Mouse (Mus musculus): ENCODE measurements around the gene Dmrtc2. TPM values are rescaled to one million over a fixed set of nuclear protein-coding genes. Genes with fewer than 3 reads are reported as not detected.

Dmrtc2 gene
- total RNA-seq, 1 experiment from 2014 or later, result not detected

- no peak for ATAC-seq (replicated peaks; ENCODE audit: low read depth, poor library complexity, severe bottlenecking)
Measured at GRCm38 (mm10) chr7:24897224-24897623, 27.4 kb downstream of the Dmrtc2 start, which contains the start of gene Cd79a. TSS of gene Cd79a (plus strand) at chr7:24897381.

DNA sequence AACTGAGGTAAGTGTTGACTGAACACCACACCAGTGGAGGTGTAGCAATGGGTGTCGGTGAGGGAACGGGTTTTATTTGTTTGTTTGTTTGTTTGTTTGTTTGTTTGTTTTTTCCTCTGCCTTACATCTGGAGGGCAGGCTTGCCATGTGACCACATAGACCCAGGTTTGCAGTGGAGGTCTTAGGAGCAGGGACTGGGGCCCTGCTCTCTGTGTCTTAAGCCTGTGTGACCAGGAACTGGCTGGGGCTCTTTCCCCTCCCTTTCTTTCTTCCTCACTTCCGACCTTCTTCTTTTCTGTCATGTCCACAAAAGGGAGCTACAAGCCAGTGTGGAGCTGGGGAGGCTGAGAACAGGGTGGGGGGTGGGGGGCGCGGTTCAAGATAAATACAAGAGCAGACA lies 28.1 kb downstream of the Dmrtc2 start:
- ATAC-seq (replicated peaks; ENCODE audit: low read depth, poor library complexity, severe bottlenecking), result no peak

- no peak for ATAC-seq (replicated peaks; ENCODE audit: low read depth, poor library complexity, severe bottlenecking)
Measured at GRCm38 (mm10) chr7:24901114-24901513, 31.3 kb downstream of the Dmrtc2 start.

DNA sequence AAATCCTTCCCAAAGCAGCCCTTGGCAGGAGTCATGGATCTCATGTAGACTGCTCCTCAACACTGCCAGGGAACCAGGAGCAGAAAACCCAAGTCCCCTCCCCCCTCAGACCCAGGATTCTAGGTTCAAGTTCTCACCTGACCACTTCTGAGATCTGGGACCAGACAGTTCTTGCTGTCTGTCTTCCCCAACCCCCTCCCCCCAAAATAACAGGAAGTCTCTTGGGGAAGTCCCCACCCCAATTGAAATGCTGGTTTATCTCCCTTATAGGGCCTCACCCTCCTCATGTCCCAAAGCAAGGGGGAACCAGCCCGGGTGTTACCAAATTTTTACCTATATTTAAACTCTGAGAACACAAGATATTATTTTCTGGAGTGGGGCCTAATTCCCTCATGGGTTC lies 32.0 kb downstream of the Dmrtc2 start:
- ATAC-seq (replicated peaks; ENCODE audit: low read depth, poor library complexity, severe bottlenecking), result no peak

GRCm38 (mm10) chr7:24902264-24902629 lies 32.4 kb downstream of the Dmrtc2 start:
- ATAC-seq (replicated peaks; ENCODE audit: low read depth, poor library complexity, severe bottlenecking), result no peak

DNA sequence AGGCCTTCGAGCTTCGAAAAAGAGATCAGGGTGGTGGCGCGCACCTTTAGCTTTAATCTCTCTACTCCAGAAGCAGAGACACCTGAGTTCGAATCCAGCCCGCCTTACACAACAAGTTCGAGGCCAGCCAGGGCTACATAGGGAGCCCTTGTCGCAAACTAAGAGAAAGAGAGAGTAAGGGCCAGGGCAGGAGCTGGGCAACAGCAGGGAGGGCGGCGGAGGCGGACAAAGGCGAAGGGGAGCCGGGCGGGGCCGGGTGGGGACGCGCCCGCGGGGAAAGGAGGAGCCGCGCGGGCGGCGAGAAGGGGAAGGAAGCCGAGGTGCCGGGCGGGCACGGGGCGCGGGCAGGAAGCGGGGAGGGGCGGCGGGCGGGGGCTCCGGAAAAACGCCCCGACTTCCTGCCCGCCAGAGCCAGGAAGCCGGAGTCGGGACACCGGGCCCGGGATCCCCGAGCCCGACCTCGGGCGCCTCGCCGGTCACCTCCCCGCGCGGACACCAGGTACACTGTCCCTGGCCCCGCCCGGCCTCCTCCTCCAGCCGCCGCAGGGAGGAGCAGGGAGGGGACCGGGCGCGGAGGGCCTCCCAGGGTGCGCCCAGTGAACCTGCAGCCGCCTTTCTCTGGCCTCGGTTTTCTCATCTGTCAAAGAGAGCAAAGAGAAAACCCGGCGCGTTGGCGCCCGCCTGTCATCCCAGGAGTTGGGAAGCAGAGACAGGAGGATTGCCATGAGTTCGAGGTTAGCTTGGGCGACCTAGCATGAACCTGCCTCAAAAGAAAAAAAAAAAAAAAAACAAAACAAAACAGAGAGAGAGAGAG lies 33.0 kb downstream of the Dmrtc2 start, which contains the start of gene Arhgef1:
Gene Arhgef1 (plus strand): TSS at position 283 of the 814 bp plus-strand sequence.
- ATAC-seq (replicated peaks; ENCODE audit: low read depth, poor library complexity, severe bottlenecking), result 0 out of 2 replicates have a peak, but pooled peaks have one; percentile 4

DNA sequence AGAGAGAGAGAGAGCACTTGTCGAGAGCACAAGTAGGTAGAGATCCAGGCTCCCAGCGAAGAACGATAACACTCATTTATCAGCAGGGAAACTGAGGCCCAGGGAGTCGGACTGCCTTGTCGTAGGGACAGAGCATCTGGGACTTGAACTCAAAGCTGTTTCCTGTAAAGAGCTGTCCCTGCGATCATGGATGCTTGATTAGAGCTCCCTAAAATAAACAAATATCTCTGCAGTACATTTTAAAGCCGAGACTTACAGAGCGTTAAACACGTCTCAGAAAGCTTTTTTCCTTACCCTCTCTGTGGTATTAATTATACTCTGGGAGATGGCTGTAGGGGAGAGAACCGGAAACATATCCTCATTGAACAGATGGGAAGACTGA lies 33.6 kb downstream of the Dmrtc2 start:
- ATAC-seq (replicated peaks; ENCODE audit: low read depth, poor library complexity, severe bottlenecking), result no peak

GRCm38 (mm10) chr7:24904070-24904483 lies 34.2 kb downstream of the Dmrtc2 start:
- peak; percentile 79 for ATAC-seq (replicated peaks; ENCODE audit: low read depth, poor library complexity, severe bottlenecking)

DNA sequence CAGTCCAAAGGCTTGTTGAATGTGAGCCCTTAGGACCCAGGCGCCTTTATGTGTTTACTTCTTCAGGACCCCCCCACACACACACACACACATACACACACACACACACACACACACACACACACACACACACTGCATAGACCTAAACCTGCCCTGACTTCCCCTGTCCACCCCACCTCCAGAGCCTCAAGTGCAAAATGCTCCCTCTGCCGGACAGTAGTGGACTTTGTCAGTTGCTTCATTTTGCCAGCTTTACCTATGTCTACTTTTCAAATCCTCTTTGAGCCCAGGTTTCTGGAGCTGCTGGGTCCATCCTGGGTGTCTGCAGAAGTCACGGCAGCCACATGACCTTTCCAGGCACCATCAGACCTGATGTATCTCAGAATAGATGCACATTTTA lies 35.1 kb downstream of the Dmrtc2 start:
- peak; percentile 36; the same call in 1 of the 2 replicates for ATAC-seq (replicated peaks; ENCODE audit: low read depth, poor library complexity, severe bottlenecking)

- no peak for ATAC-seq (replicated peaks; ENCODE audit: low read depth, poor library complexity, severe bottlenecking)
Measured at GRCm38 (mm10) chr7:24906551-24906950, 36.7 kb downstream of the Dmrtc2 start.

DNA sequence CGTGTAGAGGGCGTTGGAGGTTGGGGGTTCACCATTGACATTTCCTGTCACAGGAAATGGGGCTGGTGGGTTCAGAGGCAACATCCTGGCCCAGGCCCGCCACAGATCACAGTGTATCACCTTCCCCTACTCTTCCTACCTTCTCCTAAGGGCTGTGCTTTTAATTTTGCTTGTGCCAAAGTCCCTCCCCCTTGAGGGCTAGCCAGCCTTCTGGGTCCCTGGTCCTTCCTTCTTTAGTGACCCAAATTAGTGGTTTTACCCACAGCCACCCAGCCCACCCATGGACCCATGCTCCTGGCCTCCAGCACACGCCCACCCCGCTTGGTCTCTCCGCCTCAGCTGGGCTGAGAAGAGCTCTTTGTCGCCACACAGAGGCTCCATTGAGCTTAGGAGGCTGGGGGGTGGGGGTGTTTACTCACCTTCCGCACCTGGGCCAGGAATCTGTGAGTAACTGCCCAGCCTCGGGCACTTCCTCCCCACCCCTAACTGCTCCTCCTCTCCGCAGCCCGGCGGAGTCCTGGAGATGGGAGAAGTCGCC lies 37.4 kb downstream of the Dmrtc2 start:
- peak; percentile 37 for ATAC-seq (replicated peaks; ENCODE audit: low read depth, poor library complexity, severe bottlenecking)

GRCm38 (mm10) chr7:24912480-24912879 lies 42.6 kb downstream of the Dmrtc2 start:
- no peak for ATAC-seq (replicated peaks; ENCODE audit: low read depth, poor library complexity, severe bottlenecking)

GRCm38 (mm10) chr7:24918763-24919323 lies 49.0 kb downstream of the Dmrtc2 start:
- ATAC-seq (replicated peaks; ENCODE audit: low read depth, poor library complexity, severe bottlenecking), result no peak

DNA sequence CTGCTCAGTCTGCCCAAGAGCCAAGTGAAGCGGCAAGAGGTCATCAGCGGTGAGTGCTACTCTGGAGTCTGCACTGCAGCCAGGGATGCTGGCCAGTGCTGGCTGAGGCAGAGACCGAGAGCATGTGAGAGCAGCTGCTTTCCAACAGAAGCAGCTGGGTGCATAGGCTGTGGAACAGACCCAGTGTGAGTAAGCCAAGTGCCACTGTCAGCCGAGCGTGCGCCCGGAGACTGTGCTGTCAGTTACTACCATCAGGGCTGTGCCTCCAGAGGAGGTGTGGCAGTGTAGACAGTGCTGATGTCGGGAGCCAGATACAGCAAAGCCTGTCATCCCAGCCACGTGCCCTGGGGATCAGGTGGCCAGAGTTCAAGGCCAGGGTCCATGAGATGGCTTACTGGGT lies 49.9 kb downstream of the Dmrtc2 start:
- ATAC-seq (replicated peaks; ENCODE audit: low read depth, poor library complexity, severe bottlenecking), result no peak

Other genes starting within 250 kb of the Dmrtc2 start
- gene Lypd3, start 233.5 kb upstream of the Dmrtc2 start, total RNA-seq (2017), result not detected in 2 replicates
- gene Tex101, start 193.4 kb upstream of the Dmrtc2 start, total RNA-seq (2017), result not detected in 2 replicates
- gene BC049730, start 160.8 kb upstream of the Dmrtc2 start, total RNA-seq (2017), result not detected in 2 replicates
- gene Gm4763, start 143.1 kb upstream of the Dmrtc2 start, total RNA-seq (2017), result not detected in 2 replicates
- 5.7 and 9.7 TPM in 2 replicates for gene Cd177, start 109.7 kb upstream of the Dmrtc2 start, total RNA-seq (2017)
- 1.2 TPM in 1 of 2 replicates, not detected in the other for gene Ceacam10, start 92.9 kb upstream of the Dmrtc2 start, total RNA-seq (2017)
- 34.7 and 43.7 TPM in 2 replicates for gene Gm9844, start 7.8 kb upstream of the Dmrtc2 start, total RNA-seq (2017)
- gene Lypd4, start 116 bp upstream of the Dmrtc2 start, total RNA-seq (2017), result not detected in 2 replicates
- 1,538 and 1,683 TPM in 2 replicates for gene Rps19, start 14.3 kb downstream of the Dmrtc2 start, total RNA-seq (2017)
- not detected in 2 replicates for gene Cd79a, start 27.3 kb downstream of the Dmrtc2 start, total RNA-seq (2017)
- 43.2 and 54.1 TPM in 2 replicates for gene Arhgef1, start 32.9 kb downstream of the Dmrtc2 start, total RNA-seq (2017)
- not detected in 2 replicates for gene Gm4881, start 74.4 kb downstream of the Dmrtc2 start, total RNA-seq (2017)
- gene Rabac1, start 102.7 kb downstream of the Dmrtc2 start, total RNA-seq (2017), result 78.3 and 82.6 TPM in 2 replicates
- 17.1 and 23.8 TPM in 2 replicates for gene Atp1a3, start 135.9 kb downstream of the Dmrtc2 start, total RNA-seq (2017)
- gene Grik5, start 202.3 kb downstream of the Dmrtc2 start, total RNA-seq (2017), result 10.4 and 11.5 TPM in 2 replicates
- 4.8 and 8.4 TPM in 2 replicates for gene Zfp574, start 202.5 kb downstream of the Dmrtc2 start, total RNA-seq (2017)

Measured in common myeloid progenitor, adult 5-6 weeks (primary cell).